Mouse (Mus musculus) mammary gland, adult 2 months (tissue): ENCODE data around the gene Bicral. TPM values are rescaled to one million over a fixed set of nuclear protein-coding genes. Genes with fewer than 3 reads are reported as not detected.

Source experiments
- polyA plus RNA-seq: library from polyadenylated mRNA; depleted of rRNA; stranded (reverse); fragments of >200 nt; gene quantifications from 2 replicates; pipeline ENCODE4 v1.2.3, GENCODE M21; 2012; ENCODE audit warnings: low replicate concordance; rRNA removed

The Bicral gene
- polyA plus RNA-seq = 10.7 and 10.8 TPM in 2 replicates

DNA sequence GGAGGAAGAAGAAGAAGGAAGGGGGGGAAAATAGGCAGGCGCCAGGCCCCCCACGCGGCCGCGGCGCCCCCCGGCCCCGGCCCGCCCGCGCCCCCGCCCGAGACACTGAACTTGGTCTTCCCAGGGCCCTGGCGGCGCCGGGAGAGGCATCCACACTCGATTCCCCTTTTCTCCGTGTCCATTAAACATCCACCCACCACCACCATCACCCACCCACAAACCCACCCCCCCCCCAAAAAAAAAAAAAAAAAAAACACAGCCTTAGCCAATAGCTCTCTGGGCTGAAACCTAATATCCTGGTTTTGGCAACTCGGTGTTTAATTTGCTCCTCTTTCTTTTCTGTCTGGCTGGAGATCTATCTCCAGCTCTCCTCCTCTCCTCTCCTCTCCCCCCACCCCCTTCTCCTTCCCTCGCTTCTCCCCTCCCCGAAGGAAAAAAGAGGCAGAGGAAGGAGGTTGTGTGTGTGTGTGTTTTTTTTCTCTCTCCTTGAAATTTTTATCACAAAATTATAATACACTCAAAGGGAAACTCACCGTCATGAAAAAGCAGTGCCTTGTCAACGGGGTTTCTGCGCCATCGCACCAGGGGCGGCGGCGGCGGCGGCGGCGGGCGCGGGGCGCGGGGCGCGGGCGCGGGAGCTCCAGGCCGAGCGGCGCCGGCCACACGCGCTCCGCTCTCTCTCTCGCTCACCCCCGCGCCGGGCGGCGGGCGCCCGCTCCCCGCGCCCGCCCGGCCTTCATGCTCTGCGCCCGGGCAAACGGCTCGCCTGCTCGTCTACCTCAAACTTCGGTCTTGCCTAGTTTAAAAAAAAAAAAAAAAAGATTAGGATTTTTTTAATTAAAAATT lies at the start of gene Bicral:
Gene Bicral (minus strand): TSS at position 580 of the 846 bp plus-strand sequence.

DNA sequence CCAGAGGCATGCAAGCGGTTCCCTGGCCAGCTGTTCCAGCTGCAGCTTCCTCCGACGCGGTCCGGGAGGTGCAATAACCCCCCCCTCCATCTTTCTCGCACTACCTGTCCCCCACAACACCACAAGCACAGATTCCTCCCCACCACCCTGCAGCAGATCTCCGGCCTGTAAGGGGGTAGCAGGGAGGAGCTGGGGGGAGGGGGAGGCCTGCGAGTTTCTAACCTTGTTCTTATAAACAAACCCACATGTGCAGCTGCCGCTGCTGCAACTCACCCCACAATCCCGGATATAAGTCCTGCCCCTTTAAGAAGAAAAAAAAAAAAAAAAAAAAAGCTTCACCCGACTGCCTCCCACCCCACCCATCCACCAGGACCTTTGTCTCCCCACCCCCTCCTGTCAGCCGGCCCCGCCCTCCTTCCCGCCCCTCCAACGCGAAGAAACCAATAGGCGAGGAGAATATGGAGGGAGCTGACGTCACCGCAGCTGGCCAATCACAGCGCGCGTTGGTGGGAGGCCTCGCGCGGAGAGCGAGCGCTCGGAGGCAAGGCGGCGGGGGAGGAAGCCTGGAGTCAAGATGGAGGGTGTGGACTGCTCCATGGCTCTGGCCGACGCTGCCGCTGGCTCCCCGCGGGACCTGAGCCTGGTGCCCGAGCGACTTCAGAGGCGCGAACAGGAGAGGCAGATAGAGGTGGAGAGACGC lies 32.0 kb upstream of the Bicral start, which contains the start of gene Tbcc:
Gene Tbcc (plus strand): TSS at position 569 of the 700 bp plus-strand sequence.

DNA sequence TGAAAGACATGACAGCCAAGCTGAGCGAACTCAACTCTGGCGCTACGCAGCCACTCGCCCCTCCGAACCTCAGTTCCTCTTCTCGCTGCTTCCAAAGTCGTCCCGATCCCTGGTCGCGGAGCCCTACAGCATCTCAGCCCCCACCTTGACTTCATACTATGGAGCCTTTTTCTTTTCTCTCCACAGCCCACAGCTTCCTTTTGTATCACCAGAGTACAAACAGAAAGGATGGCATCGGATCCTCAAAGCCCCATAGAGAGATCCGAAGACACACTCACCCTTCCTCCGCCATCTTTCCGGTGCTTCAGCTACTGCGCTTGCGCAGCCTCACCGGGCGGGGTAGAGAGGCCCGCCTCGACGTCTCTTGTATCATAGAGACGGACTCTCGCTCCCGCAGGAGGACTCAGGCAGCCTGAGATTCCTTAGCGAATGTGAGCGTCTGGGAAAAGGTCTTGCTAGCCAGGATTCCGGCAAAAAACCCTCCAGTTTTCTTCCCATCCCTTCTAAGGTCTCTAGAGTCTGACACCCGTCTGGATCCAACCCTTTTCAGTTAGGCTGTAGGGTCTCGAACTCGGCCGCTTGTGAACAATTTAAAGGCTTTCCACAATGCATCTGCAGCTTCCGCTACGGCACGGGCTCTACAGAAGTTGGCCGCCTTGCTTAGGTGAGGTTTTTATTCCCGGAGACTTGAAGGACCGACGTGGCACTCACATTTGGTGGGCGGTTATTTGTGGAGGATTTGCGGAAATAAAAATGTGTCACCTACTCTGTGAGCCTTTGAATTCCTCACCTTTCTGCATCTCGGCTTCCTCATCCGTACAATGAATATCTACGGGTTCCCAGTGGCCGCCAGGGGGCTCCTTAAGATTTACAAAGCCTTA lies 75.7 kb downstream of the Bicral start, which contains the start of gene Rpl7l1:
Gene Rpl7l1 (minus strand): TSS at position 332 of the 881 bp plus-strand sequence.

DNA sequence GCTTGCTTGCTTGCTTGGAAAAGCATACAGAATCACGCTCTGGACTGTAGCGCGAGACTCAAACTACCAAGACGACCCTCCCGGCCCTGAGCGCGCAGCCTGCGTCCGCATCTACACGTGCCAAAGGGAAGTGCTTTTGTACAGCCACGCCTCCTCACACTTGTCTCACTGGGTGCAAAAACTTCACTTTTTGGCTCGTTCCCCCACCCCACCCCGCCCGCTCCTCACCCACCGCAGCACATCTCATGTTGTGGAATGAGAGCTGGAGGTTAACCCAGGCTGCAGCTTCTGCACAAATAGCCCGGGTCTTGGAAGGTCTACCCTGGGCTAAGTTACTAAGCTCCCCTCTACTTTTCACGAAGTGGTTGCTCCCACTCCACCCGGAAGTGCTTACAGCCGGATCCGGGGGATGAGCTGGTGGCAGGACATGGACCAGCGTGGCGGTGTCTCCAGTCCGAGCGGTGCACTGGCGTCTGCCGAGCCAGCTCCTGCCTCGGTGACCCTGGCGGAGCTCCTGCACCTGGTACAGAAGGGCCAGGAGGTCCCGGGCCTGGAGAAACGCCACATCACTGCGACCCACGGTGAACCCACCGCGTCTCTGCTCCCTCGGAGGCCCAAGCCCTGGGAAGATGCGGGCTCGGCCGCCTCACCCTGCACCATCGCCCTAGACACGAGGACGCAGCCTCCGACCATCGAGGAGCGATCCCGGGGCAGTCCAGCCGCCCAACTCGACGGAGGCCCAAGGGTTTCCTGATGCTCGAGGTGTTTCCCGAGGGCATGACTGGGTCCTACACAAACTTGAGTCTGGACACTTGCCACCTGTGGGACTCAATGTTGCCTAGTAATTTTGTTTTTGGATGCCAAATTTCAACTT lies 85.6 kb downstream of the Bicral start, which contains the start of gene 2310039H08Rik:
Gene 2310039H08Rik (plus strand): TSS at position 232 of the 874 bp plus-strand sequence.

DNA sequence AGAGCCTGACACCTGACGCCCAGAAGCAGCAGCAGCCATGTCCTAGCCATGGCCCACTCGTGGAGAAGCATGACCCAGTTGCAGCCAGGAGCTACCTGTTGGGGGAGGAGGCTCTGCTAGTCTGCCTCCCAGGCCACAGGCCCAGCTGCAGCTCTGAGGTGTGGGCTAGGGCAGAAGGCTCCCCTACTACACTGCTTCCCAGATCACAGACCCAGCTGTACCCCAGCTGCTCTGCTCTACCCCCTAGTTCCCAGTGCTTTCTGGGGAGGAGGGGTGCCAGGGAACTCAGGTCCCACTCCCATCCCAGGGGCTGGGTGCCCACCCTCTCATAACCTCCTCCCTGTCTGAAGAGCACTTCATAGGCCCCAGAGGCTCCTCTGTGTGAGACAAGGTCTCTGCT lies 94.7 kb downstream of the Bicral start, which contains the start of gene Ptcra:
Gene Ptcra (minus strand): TSS at position 169 of the 400 bp plus-strand sequence.

DNA sequence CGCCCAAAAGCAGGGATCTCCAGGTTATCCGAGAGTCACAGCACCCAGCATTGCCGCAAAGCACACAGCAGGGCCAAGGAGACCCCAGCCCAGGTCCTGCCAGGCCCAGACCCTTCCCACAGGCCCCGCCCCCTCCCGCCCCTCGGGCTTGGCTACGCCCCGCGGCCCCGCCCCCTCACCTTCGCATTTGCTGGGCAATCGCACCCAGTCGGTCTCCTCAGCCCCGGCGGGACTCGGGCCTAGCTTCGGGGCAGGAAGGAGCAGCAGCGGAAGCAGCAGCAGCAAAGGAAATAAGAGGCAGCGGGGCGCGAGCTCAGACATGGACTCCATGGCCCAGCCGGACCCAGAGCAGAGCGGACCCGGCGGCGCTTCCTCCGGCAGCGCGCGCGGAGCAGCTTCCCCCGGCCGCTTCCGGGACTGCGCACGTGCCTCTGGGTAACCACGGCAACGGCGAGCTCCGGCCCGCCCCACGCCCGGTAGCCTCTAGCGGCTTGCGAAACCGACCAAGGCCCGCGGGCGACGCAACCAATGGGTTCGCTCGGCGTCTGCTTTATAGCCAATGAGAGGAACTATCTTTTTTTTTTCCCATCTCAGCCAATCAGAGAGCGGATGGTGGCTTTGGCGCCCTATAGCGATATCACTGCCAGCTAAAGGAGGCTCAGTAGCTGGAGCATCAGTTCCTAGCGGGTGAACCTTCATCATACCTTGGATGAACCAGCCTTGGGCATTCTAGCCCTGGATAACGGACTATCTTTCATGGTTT lies 106.3 kb downstream of the Bicral start, which contains the start of gene Cnpy3:
Gene Cnpy3 (minus strand): TSS at position 421 of the 763 bp plus-strand sequence.

Other genes with a start within 250 kb of the Bicral start
- gene Ptk7, start 229.0 kb downstream of the Bicral start, polyA plus RNA-seq = 14.6 and 22.5 TPM in 2 replicates
- 14.0 and 17.3 TPM in 2 replicates for gene Klc4, start 212.5 kb downstream of the Bicral start, polyA plus RNA-seq
- 83.5 and 162 TPM in 2 replicates for gene Mrpl2, start 212.3 kb downstream of the Bicral start, polyA plus RNA-seq
- 36.6 and 61.4 TPM in 2 replicates for gene Cul7, start 208.1 kb downstream of the Bicral start, polyA plus RNA-seq
- gene Rrp36, start 184.1 kb downstream of the Bicral start, polyA plus RNA-seq = 29.3 and 29.6 TPM in 2 replicates
- gene Mea1, start 179.7 kb downstream of the Bicral start, polyA plus RNA-seq = 48.0 and 62.7 TPM in 2 replicates
- 83.6 and 114 TPM in 2 replicates for gene Klhdc3, start 177.6 kb downstream of the Bicral start, polyA plus RNA-seq
- gene Ppp2r5d, start 153.4 kb downstream of the Bicral start, polyA plus RNA-seq = 57.9 and 60.6 TPM in 2 replicates
- gene Pex6, start 147.0 kb downstream of the Bicral start, polyA plus RNA-seq = 72.0 and 135 TPM in 2 replicates
- gene Gnmt, start 129.3 kb downstream of the Bicral start, polyA plus RNA-seq = 1.8 and 15.7 TPM in 2 replicates
- gene Cnpy3, start 106.3 kb downstream of the Bicral start, polyA plus RNA-seq = 47.8 and 60.7 TPM in 2 replicates
- gene Ptcra, start 94.8 kb downstream of the Bicral start, polyA plus RNA-seq = not detected in 2 replicates
- gene 2310039H08Rik, start 85.8 kb downstream of the Bicral start, polyA plus RNA-seq = 115 and 225 TPM in 2 replicates
- 15.8 and 25.4 TPM in 2 replicates for gene Rpl7l1, start 75.8 kb downstream of the Bicral start, polyA plus RNA-seq
- 14.8 and 25.2 TPM in 2 replicates for gene Tbcc, start 32.2 kb upstream of the Bicral start, polyA plus RNA-seq
- not detected in 2 replicates for gene Prph2, start 52.0 kb upstream of the Bicral start, polyA plus RNA-seq
- gene Ubr2, start 152.1 kb upstream of the Bicral start, polyA plus RNA-seq = 29.4 and 46.9 TPM in 2 replicates